Mouse (Mus musculus): Measurements from ENCODE around the gene Ppp1r21.

Gene Ppp1r21

GRCm38 (mm10) chr17:88569807-88570540, 40.1 kb downstream of the Ppp1r21 start:
- DNase-seq (ENCODE audit: inconsistent age in 2 of 2, low spot score in 1 of 2) = no peak

- no peak for DNase-seq (ENCODE audit: inconsistent age in 2 of 2, low spot score in 1 of 2)
Measured at GRCm38 (mm10) chr17:88570784-88571183, 40.9 kb downstream of the Ppp1r21 start.

GRCm38 (mm10) chr17:88574811-88575210, 44.9 kb downstream of the Ppp1r21 start:
- no peak for DNase-seq (ENCODE audit: inconsistent age in 2 of 2, low spot score in 1 of 2)

GRCm38 (mm10) chr17:88578522-88579242, 48.8 kb downstream of the Ppp1r21 start:
- no peak for DNase-seq (ENCODE audit: inconsistent age in 2 of 2, low spot score in 1 of 2)

- no peak for DNase-seq (ENCODE audit: inconsistent age in 2 of 2, low spot score in 1 of 2)
Measured at GRCm38 (mm10) chr17:88580556-88580955, 50.6 kb downstream of the Ppp1r21 start.

- DNase-seq (ENCODE audit: inconsistent age in 2 of 2, low spot score in 1 of 2) = no peak
Measured at GRCm38 (mm10) chr17:88581511-88582021, 51.6 kb downstream of the Ppp1r21 start.

GRCm38 (mm10) chr17:88582999-88583398, 53.1 kb downstream of the Ppp1r21 start:
- no peak for DNase-seq (ENCODE audit: inconsistent age in 2 of 2, low spot score in 1 of 2)

- DNase-seq (ENCODE audit: inconsistent age in 2 of 2, low spot score in 1 of 2) = no peak
Measured at GRCm38 (mm10) chr17:88583411-88583810, 53.5 kb downstream of the Ppp1r21 start.

- DNase-seq (ENCODE audit: inconsistent age in 2 of 2, low spot score in 1 of 2) = no peak
Measured at GRCm38 (mm10) chr17:88587371-88587770, 57.5 kb downstream of the Ppp1r21 start.

- DNase-seq (ENCODE audit: inconsistent age in 2 of 2, low spot score in 1 of 2) = no peak
Measured at GRCm38 (mm10) chr17:88588228-88588627, 58.3 kb downstream of the Ppp1r21 start.

- DNase-seq (ENCODE audit: inconsistent age in 2 of 2, low spot score in 1 of 2) = no peak
Measured at GRCm38 (mm10) chr17:88590251-88590650, 60.3 kb downstream of the Ppp1r21 start.

- no peak for DNase-seq (ENCODE audit: inconsistent age in 2 of 2, low spot score in 1 of 2)
Measured at GRCm38 (mm10) chr17:88595071-88595470, 65.2 kb downstream of the Ppp1r21 start.

GRCm38 (mm10) chr17:88596068-88596467, 66.2 kb downstream of the Ppp1r21 start:
- DNase-seq (ENCODE audit: inconsistent age in 2 of 2, low spot score in 1 of 2) = no peak

GRCm38 (mm10) chr17:88596544-88597221, 66.8 kb downstream of the Ppp1r21 start:
- peak in 1 of 2 experiments; percentile 44 for DNase-seq (ENCODE audit: inconsistent age in 2 of 2, low spot score in 1 of 2)

GRCm38 (mm10) chr17:88597222-88598055, 67.5 kb downstream of the Ppp1r21 start, which contains the start of gene Ston1:
Gene Ston1, plus strand, starts transcription at chr17:88597684.
- peak; percentile 83 to 92 for DNase-seq (ENCODE audit: inconsistent age in 2 of 2, low spot score in 1 of 2)

GRCm38 (mm10) chr17:88598056-88598420, 68.1 kb downstream of the Ppp1r21 start:
- no peak for DNase-seq (ENCODE audit: inconsistent age in 2 of 2, low spot score in 1 of 2)

- DNase-seq (ENCODE audit: inconsistent age in 2 of 2, low spot score in 1 of 2) = peak in 1 of 2 experiments; percentile 56
Measured at GRCm38 (mm10) chr17:88598570-88599368, 68.9 kb downstream of the Ppp1r21 start.

GRCm38 (mm10) chr17:88600492-88601026, 70.6 kb downstream of the Ppp1r21 start:
- DNase-seq (ENCODE audit: inconsistent age in 2 of 2, low spot score in 1 of 2) = no peak

GRCm38 (mm10) chr17:88603943-88604342, 74.0 kb downstream of the Ppp1r21 start:
- no peak for DNase-seq (ENCODE audit: inconsistent age in 2 of 2, low spot score in 1 of 2)

- peak in 1 of 2 experiments; percentile 37 for DNase-seq (ENCODE audit: inconsistent age in 2 of 2, low spot score in 1 of 2)
Measured at GRCm38 (mm10) chr17:88606056-88606455, 76.1 kb downstream of the Ppp1r21 start.
